Mouse (Mus musculus): ENCODE measurements around the gene Hdhd5. TPM values are rescaled to one million over a fixed set of nuclear protein-coding genes. Genes with fewer than 3 reads are reported as not detected.

The Hdhd5 gene
- polyA plus RNA-seq (2017; shearing (Covaris generic)): 111 TPM

GRCm38 (mm10) chr6:120531020-120531965 is at the start of gene Hdhd5:
Hdhd5 (minus strand) TSS chr6:120531319.

GRCm38 (mm10) chr6:120493374-120494181 is 37.5 kb downstream of the Hdhd5 start, which contains the start of gene Tmem121b:
Tmem121b (minus strand) TSS chr6:120493807.

GRCm38 (mm10) chr6:120463086-120463871 is 67.8 kb downstream of the Hdhd5 start, which contains the start of gene Il17ra:
Il17ra (plus strand) TSS chr6:120463247.

Other genes starting within 250 kb of the Hdhd5 start
- gene D330020A13Rik, start 237.0 kb downstream of the Hdhd5 start, polyA plus RNA-seq (2017; shearing (Covaris generic)): not detected
- gene B4galnt3, start 236.8 kb downstream of the Hdhd5 start, polyA plus RNA-seq (2017; shearing (Covaris generic)): not detected
- gene Kdm5a, start 167.2 kb downstream of the Hdhd5 start, polyA plus RNA-seq (2017; shearing (Covaris generic)): 178 TPM
- gene Ccdc77, start 166.9 kb downstream of the Hdhd5 start, polyA plus RNA-seq (2017; shearing (Covaris generic)): 8.2 TPM
- 227 TPM for gene Il17ra, start 68.1 kb downstream of the Hdhd5 start, polyA plus RNA-seq (2017; shearing (Covaris generic))
- gene Tmem121b, start 37.5 kb downstream of the Hdhd5 start, polyA plus RNA-seq (2017; shearing (Covaris generic)): 0.58 TPM
- gene Cecr2, start 135.1 kb upstream of the Hdhd5 start, polyA plus RNA-seq (2017; shearing (Covaris generic)): 0.36 TPM
- gene Slc25a18, start 242.3 kb upstream of the Hdhd5 start, polyA plus RNA-seq (2017; shearing (Covaris generic)): 0.17 TPM